Mouse (Mus musculus): ENCODE measurements around the gene Gsg1l2. TPM values are rescaled to one million over a fixed set of nuclear protein-coding genes. Genes with fewer than 3 reads are reported as not detected.

Gsg1l2 gene
- polyA plus RNA-seq (2014; fragmentation: Nextera tagmentation; extraction: Ambion mirVana), result not detected in 2 replicates

DNA sequence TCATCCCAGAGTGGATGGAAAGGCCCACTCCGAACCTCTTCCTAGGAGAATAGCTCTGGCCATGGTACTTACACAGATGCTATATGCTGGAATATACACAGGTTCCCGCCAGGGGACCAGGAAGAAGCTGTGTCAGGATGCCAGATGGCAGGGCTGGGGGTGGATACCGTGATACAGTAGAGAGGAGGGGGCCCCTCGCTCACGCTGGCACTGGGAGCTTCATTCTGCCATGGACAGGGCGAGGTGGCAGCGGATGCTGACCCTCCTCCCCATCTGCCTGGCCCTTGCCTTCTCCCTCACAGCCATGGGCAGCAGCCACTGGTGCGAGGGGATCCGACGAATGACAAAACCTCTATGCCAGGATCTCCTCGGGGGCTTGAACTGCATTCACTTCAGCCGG, at the start of gene Gsg1l2:
Gene Gsg1l2, plus strand, starts transcription at position 230 of the 400 bp plus-strand sequence.
- Histone ChIP-seq H3K36me3 (ENCODE audit: insufficient read depth) (no peaks in the 10 kb centered on the region), H3K4me1 (ENCODE audit: insufficient read depth) (no peaks in the 10 kb centered on the region), H3K4me3 (ENCODE audit: low read depth, low read length) (no peak within 1 kb of the TSS), H3K4me2 (no peak within 1 kb of the TSS), H3K9ac (no peak within 1 kb of the TSS), H3K9me3 (ENCODE audit: low read depth, low read length) (no peaks in the 10 kb centered on the region), H3K27me3 (ENCODE audit: insufficient read depth, low read length) (no peaks in the 10 kb centered on the region), H3K27ac (ENCODE audit: low read depth) (no peak within 1 kb of the TSS)
- DNase-seq (no peak), ATAC-seq (ENCODE audit: insufficient read depth) (no peak)
- WGBS, result 78% methylated on average over 12 of the region's 12 CpGs
- no peak for TF ChIP-seq CTCF (IDR thresholded peaks at IDR 0.05; ENCODE audit: low read depth)

DNA sequence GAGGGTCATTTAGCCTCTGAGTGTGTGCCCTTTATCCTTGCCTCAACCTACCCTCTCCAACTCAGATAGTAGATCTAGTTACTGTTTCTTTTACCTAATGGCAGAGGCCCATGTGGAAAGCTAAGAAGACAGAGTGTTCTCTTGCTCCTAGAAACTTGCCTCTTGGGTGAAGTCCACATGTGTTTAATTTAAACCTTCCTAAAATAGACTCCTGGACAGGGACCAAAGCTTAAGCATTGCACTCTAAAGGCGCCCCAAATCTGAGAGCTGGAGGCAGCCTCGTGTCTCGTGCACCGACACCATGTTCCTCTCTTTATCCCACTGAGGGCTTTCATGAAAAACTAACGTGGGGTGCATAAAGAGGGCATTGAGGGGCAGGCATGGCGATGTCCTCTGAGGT, 47.3 kb upstream of the Gsg1l2 start:
- DNase-seq (no peak), ATAC-seq (ENCODE audit: insufficient read depth) (no peak)
- Histone ChIP-seq H3K4me2 (no peak overlapping the region), H3K9me3 (ENCODE audit: low read depth, low read length) (no peaks in the 10 kb centered on the region), H3K27me3 (ENCODE audit: insufficient read depth, low read length) (no peaks in the 10 kb centered on the region), H3K36me3 (ENCODE audit: insufficient read depth) (no peaks in the 10 kb centered on the region), H3K4me1 (ENCODE audit: insufficient read depth) (no peaks in the 10 kb centered on the region), H3K9ac (no peak overlapping the region), H3K27ac (ENCODE audit: low read depth) (no peak overlapping the region), H3K4me3 (ENCODE audit: low read depth, low read length) (no peak overlapping the region)
- WGBS, result 75% methylated on average over 6 of the region's 6 CpGs
- no peak for TF ChIP-seq CTCF (IDR thresholded peaks at IDR 0.05; ENCODE audit: low read depth)

DNA sequence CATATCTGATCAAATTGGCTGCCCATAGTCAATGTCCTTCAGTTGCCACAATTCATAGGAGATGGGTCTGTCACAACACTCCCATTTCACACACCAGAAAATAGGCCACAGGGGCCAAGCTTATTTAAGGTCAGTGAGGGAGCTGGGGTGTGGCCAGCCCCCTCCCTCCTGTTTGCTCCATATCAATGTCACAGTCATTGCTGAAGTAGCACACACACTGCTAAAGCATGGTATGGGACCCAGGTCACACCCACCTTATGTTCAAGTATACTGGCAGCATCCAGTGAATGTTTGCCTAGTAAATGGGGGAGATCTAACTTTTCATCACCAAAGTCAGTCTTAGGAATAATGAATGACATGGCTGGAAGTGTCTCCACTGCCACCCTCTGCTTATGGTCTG, 45.7 kb upstream of the Gsg1l2 start:
- no peaks in the 10 kb centered on the region for H3K4me1 ChIP-seq (ENCODE audit: insufficient read depth)
- TF ChIP-seq CTCF (IDR thresholded peaks at IDR 0.05; ENCODE audit: low read depth), result no peak
- no peak overlapping the region for H3K9ac ChIP-seq
- H3K27me3 ChIP-seq (ENCODE audit: insufficient read depth, low read length), result no peaks in the 10 kb centered on the region
- no peak for DNase-seq
- H3K4me2 ChIP-seq, result no peak overlapping the region
- H3K9me3 ChIP-seq (ENCODE audit: low read depth, low read length), result no peaks in the 10 kb centered on the region
- H3K36me3 ChIP-seq (ENCODE audit: insufficient read depth), result no peaks in the 10 kb centered on the region
- ATAC-seq (ENCODE audit: insufficient read depth), result no peak
- H3K4me3 ChIP-seq (ENCODE audit: low read depth, low read length), result no peak overlapping the region
- no peak overlapping the region for H3K27ac ChIP-seq (ENCODE audit: low read depth)

DNA sequence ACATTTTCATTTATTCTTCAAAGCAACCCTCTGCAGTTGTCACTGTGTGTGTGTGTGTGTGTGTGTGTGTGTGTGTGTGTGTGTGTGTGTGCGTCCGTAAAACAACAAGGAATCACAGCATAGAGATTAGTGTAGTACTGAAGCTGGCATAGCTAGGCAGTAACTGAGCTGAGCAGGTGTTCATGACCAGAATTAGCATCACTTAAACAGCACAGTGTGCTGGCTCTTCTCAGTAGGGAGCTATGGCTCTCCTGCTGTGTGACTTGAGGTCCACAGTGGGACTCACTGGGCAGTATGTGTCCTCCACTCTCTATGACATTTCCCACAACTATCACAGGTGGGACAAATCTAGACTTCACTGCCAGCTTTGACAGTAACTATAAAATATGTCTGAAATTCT, 43.4 kb upstream of the Gsg1l2 start:
- Histone ChIP-seq H3K9me3 (ENCODE audit: low read depth, low read length) (no peaks in the 10 kb centered on the region), H3K9ac (no peak overlapping the region), H3K36me3 (ENCODE audit: insufficient read depth) (no peaks in the 10 kb centered on the region), H3K27ac (ENCODE audit: low read depth) (no peak overlapping the region), H3K4me2 (no peak overlapping the region), H3K4me3 (ENCODE audit: low read depth, low read length) (no peak overlapping the region), H3K27me3 (ENCODE audit: insufficient read depth, low read length) (no peaks in the 10 kb centered on the region), H3K4me1 (ENCODE audit: insufficient read depth) (no peaks in the 10 kb centered on the region)
- TF ChIP-seq CTCF (IDR thresholded peaks at IDR 0.05; ENCODE audit: low read depth), result no peak
- ATAC-seq (ENCODE audit: insufficient read depth) (no peak), DNase-seq (no peak)
- WGBS, result 84% methylated on average over 2 of the region's 2 CpGs

DNA sequence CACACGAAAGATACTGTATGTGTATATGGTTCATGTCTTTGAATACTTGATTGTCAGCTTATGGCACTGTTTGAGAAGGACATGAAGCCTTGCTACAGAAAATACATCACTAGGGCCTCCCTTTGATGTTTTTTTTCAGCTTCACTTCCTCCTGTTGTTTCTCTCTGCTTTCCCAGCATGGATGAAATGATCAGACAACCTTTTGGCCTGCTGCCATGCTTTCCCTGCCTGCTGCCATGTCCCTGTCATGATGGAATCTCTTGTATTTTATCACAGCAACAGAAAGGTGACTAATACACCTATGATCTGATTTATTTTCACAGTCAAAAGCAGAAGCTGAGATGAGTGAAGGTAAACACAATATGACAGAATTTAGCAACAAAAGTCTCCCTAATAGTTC, 40.7 kb upstream of the Gsg1l2 start:
- Histone ChIP-seq H3K27ac (ENCODE audit: low read depth) (no peak overlapping the region), H3K4me3 (ENCODE audit: low read depth, low read length) (no peak overlapping the region), H3K36me3 (ENCODE audit: insufficient read depth) (no peaks in the 10 kb centered on the region), H3K4me2 (no peak overlapping the region), H3K9me3 (ENCODE audit: low read depth, low read length) (no peaks in the 10 kb centered on the region), H3K9ac (no peak overlapping the region), H3K4me1 (ENCODE audit: insufficient read depth) (no peaks in the 10 kb centered on the region), H3K27me3 (ENCODE audit: insufficient read depth, low read length) (no peaks in the 10 kb centered on the region)
- WGBS, result 73% methylated on average over 1 of the region's 1 CpGs
- no peak for TF ChIP-seq CTCF (IDR thresholded peaks at IDR 0.05; ENCODE audit: low read depth)
- ATAC-seq (ENCODE audit: insufficient read depth) (no peak), DNase-seq (no peak)

DNA sequence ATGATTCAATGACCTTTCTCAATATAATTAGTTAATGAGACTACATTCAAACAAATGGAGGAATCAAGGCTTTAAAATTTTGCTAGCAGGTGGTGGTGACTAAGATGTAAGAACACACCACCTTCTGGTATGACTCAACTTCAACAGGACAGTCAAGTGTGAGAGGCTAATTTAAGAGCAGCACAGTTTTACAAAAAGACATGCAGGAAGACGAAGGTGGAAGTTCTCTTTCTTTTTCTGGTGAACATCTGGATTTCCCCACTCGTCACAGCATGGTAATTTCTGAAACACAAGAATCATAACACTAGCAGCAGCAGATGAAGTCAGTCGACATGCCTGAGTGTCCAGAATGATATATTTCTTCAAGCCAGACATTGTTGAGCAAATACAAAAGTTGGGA, 39.8 kb upstream of the Gsg1l2 start:
- DNase-seq, result no peak
- H3K4me3 ChIP-seq (ENCODE audit: low read depth, low read length), result no peak overlapping the region
- H3K9ac ChIP-seq, result no peak overlapping the region

DNA sequence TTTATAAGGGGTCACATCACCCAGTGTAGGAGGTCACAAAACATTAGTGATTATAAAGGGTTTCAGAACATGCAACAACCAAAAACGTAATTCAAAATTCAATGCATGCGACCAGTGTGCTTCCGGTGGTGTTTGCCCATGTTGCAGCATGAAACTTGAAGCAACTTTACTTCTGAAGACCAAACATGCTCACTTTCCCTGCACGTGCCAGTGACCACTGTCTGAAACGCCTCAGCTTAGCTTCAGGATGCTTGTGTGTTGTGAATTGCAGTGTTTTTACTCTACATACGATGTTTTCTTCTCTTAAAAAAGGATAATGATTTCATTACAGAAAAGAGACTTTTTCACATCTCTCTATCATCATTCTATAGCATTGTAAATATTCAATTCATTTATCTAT, 36.1 kb upstream of the Gsg1l2 start:
- no peak overlapping the region for H3K27ac ChIP-seq (ENCODE audit: low read depth)
- no peaks in the 10 kb centered on the region for H3K4me1 ChIP-seq (ENCODE audit: insufficient read depth)
- no peak for TF ChIP-seq CTCF (IDR thresholded peaks at IDR 0.05; ENCODE audit: low read depth)
- H3K4me2 ChIP-seq, result no peak overlapping the region
- no peak overlapping the region for H3K9ac ChIP-seq
- ATAC-seq (ENCODE audit: insufficient read depth), result no peak
- H3K36me3 ChIP-seq (ENCODE audit: insufficient read depth), result no peaks in the 10 kb centered on the region
- H3K9me3 ChIP-seq (ENCODE audit: low read depth, low read length), result no peaks in the 10 kb centered on the region
- 78% methylated on average over 6 of the region's 6 CpGs for WGBS
- no peaks in the 10 kb centered on the region for H3K27me3 ChIP-seq (ENCODE audit: insufficient read depth, low read length)
- no peak for DNase-seq
- no peak overlapping the region for H3K4me3 ChIP-seq (ENCODE audit: low read depth, low read length)

More for the DNA sequence above, 39.8 kb upstream of the Gsg1l2 start:
- H3K36me3 ChIP-seq (ENCODE audit: insufficient read depth), result no peaks in the 10 kb centered on the region
- 74% methylated on average over 3 of the region's 3 CpGs for WGBS
- TF ChIP-seq CTCF (IDR thresholded peaks at IDR 0.05; ENCODE audit: low read depth), result no peak
- H3K27ac ChIP-seq (ENCODE audit: low read depth), result no peak overlapping the region
- no peaks in the 10 kb centered on the region for H3K4me1 ChIP-seq (ENCODE audit: insufficient read depth)
- H3K27me3 ChIP-seq (ENCODE audit: insufficient read depth, low read length), result no peaks in the 10 kb centered on the region
- ATAC-seq (ENCODE audit: insufficient read depth), result no peak
- no peaks in the 10 kb centered on the region for H3K9me3 ChIP-seq (ENCODE audit: low read depth, low read length)
- H3K4me2 ChIP-seq, result no peak overlapping the region
